Mouse (Mus musculus) urinary bladder, adult 2 months (tissue): ENCODE data around the gene Zdhhc16. TPM values are rescaled to one million over a fixed set of nuclear protein-coding genes. Genes with fewer than 3 reads are reported as not detected.

Experiments
- DNase-seq: peaks from one replicate; pipeline ENCODE4 v3.0.0; 2022; ENCODE audit warnings: low spot score
- polyA plus RNA-seq: library from polyadenylated mRNA; depleted of rRNA; stranded (reverse); fragments of >200 nt; gene quantifications from 2 replicates; pipeline ENCODE4 v1.2.3, GENCODE M21; 2012; rRNA removed

Gene Zdhhc16
- polyA plus RNA-seq, 1 experiment = 66.3 TPM

- no peak for DNase-seq
These were observed 53.9 kb downstream of the Zdhhc16 start for GRCm38 (mm10) chr19:41987206-41987605.

- DNase-seq = no peak
These were observed 56.5 kb downstream of the Zdhhc16 start for GRCm38 (mm10) chr19:41989810-41990209.

- DNase-seq = no peak
These were observed 58.7 kb downstream of the Zdhhc16 start for GRCm38 (mm10) chr19:41991926-41992477.

- no peak for DNase-seq
These were observed 59.7 kb downstream of the Zdhhc16 start for GRCm38 (mm10) chr19:41992971-41993370.

- DNase-seq = no peak
These were observed 60.2 kb downstream of the Zdhhc16 start for GRCm38 (mm10) chr19:41993484-41993883.

Other genes starting within 250 kb of the Zdhhc16 start
- gene Slit1, start 189.8 kb upstream of the Zdhhc16 start, polyA plus RNA-seq = 0.15 TPM in 2 replicates
- 4.3 and 4.6 TPM in 2 replicates for gene Arhgap19, start 131.4 kb upstream of the Zdhhc16 start, polyA plus RNA-seq
- 0.95 and 1.5 TPM in 2 replicates for gene Frat1, start 103.5 kb upstream of the Zdhhc16 start, polyA plus RNA-seq
- 1.8 and 2.3 TPM in 2 replicates for gene Frat2, start 85.3 kb upstream of the Zdhhc16 start, polyA plus RNA-seq
- gene Rrp12, start 37.3 kb upstream of the Zdhhc16 start, polyA plus RNA-seq = 6.1 and 6.4 TPM in 2 replicates
- 266 and 271 TPM in 2 replicates for gene Pgam1, start 21.6 kb upstream of the Zdhhc16 start, polyA plus RNA-seq
- gene Exosc1, start 57 bp upstream of the Zdhhc16 start, polyA plus RNA-seq = 29.5 and 31.0 TPM in 2 replicates
- gene Mms19, start 47.7 kb downstream of the Zdhhc16 start, polyA plus RNA-seq = 56.3 and 60.4 TPM in 2 replicates
- gene Ubtd1, start 48.3 kb downstream of the Zdhhc16 start, polyA plus RNA-seq = 33.2 and 39.2 TPM in 2 replicates
- 0.10 TPM in 1 of 2 replicates, not detected in the other for gene Ankrd2, start 102.5 kb downstream of the Zdhhc16 start, polyA plus RNA-seq
- 2.4 and 2.7 TPM in 2 replicates for gene Hoga1, start 112.1 kb downstream of the Zdhhc16 start, polyA plus RNA-seq
- gene 4933411K16Rik, start 118.8 kb downstream of the Zdhhc16 start, polyA plus RNA-seq = 0.23 and 0.24 TPM in 2 replicates
- 7.4 and 8.7 TPM in 2 replicates for gene Morn4, start 152.9 kb downstream of the Zdhhc16 start, polyA plus RNA-seq
- 26.0 and 26.4 TPM in 2 replicates for gene Pi4k2a, start 157.0 kb downstream of the Zdhhc16 start, polyA plus RNA-seq
- 28.6 and 29.1 TPM in 2 replicates for gene Avpi1, start 195.6 kb downstream of the Zdhhc16 start, polyA plus RNA-seq
- 186 and 267 TPM in 2 replicates for gene Marveld1, start 213.9 kb downstream of the Zdhhc16 start, polyA plus RNA-seq
- 43.3 and 50.3 TPM in 2 replicates for gene Zfyve27, start 230.5 kb downstream of the Zdhhc16 start, polyA plus RNA-seq